Mouse (Mus musculus) CH12.LX (cell line): ENCODE data around the gene Lpin2.

ENCODE experiments used
- CHD1 ChIP-seq: IDR thresholded peaks from 2 replicates; pipeline ENCODE4 v1.6.1; 2012; ENCODE audit warnings: low read depth, low read length, improper control_type of control experiment, inconsistent platforms
- CTCF ChIP-seq, 2 experiments: IDR thresholded peaks in 1 of 2; conservative IDR thresholded peaks in 1 of 2; 2 replicates each; pipeline ENCODE4 v1.5.1; 2011 to 2012; ENCODE audit warnings: low read depth in 2 of 2, low read length in 2 of 2, improper control_type of control experiment in 1 of 2, inconsistent platforms in 1 of 2, mild to moderate bottlenecking in 1 of 2, moderate library complexity in 1 of 2
- EP300 ChIP-seq: IDR thresholded peaks from 2 replicates; pipeline ENCODE4 v1.6.1; 2011; ENCODE audit warnings: low read length, improper control_type of control experiment
- HCFC1 ChIP-seq: IDR thresholded peaks from 2 replicates; pipeline ENCODE4 v1.6.1; 2012; ENCODE audit warnings: low read depth, mild to moderate bottlenecking, inconsistent platforms, low read length, improper control_type of control experiment
- KAT2A ChIP-seq: IDR thresholded peaks from 2 replicates; pipeline ENCODE4 v1.6.1; 2012; ENCODE audit warnings: low read length, improper control_type of control experiment, inconsistent platforms; ENCODE audit not compliant: insufficient replicate concordance
- MAX ChIP-seq: IDR thresholded peaks from 2 replicates; pipeline ENCODE4 v1.6.1; 2011; ENCODE audit warnings: low read length, improper control_type of control experiment
- NELFE ChIP-seq: IDR thresholded peaks from 2 replicates; pipeline ENCODE4 v1.6.1; 2011; ENCODE audit warnings: low read depth, low read length, improper control_type of control experiment
- POLR2A ChIP-seq: IDR thresholded peaks from 2 replicates; pipeline ENCODE4 v1.6.1; 2011; ENCODE audit warnings: low read depth, mild to moderate bottlenecking, improper control_type of control experiment, low read length
- TCF12 ChIP-seq: IDR thresholded peaks from 2 replicates; pipeline ENCODE4 v1.6.1; 2014; ENCODE audit warnings: low read depth, mild to moderate bottlenecking, inconsistent platforms, low read length, improper control_type of control experiment
- ZKSCAN1 ChIP-seq: IDR thresholded peaks from 2 replicates; pipeline ENCODE4 v1.6.1; 2012; ENCODE audit warnings: low read depth, inconsistent platforms, low read length, improper control_type of control experiment, borderline replicate concordance
- ZNF384 ChIP-seq: IDR thresholded peaks from 2 replicates; pipeline ENCODE4 v1.6.1; 2012; ENCODE audit warnings: low read depth, low read length, improper control_type of control experiment, inconsistent platforms

GRCm38 (mm10) chr17:71168205-71168815 is 14.1 kb upstream of the Lpin2 start:
- TF ChIP-seq MAX, result no peak
- TF ChIP-seq EP300, result no peak
- no peak for TF ChIP-seq CTCF (conservative IDR thresholded peaks at IDR 0.05 in 1 of 2, IDR thresholded peaks at IDR 0.05 in 1 of 2; ENCODE audit: low read depth in 2 of 2, low read length in 2 of 2)
- TF ChIP-seq KAT2A, result no peak
- no peak for TF ChIP-seq ZKSCAN1
- TF ChIP-seq CHD1, result no peak
- TF ChIP-seq ZNF384, result no peak
- TF ChIP-seq POLR2A, result no peak
- no peak for TF ChIP-seq HCFC1
- TF ChIP-seq NELFE, result no peak
- TF ChIP-seq TCF12, result no peak
